Mouse (Mus musculus): Measurements from ENCODE around the gene Tent4a. TPM values are rescaled to one million over a fixed set of nuclear protein-coding genes. Genes with fewer than 3 reads are reported as not detected.
"Not testable (repeated sequence)": the region's sequence is repeated elsewhere in the genome, so short reads cannot be mapped to it uniquely, and the experiment has no call there.

Tent4a gene
- polyA plus RNA-seq (2012; rRNA removed), result 26.2 and 27.4 TPM in 2 replicates

- WGBS, result 6% methylated on average over 47 of the region's 57 CpGs
- peaks cover 25% of the 10 kb centered on the region for H3K4me1 ChIP-seq (ENCODE audit: control insufficient read depth, insufficient read depth, low read length)
- H3K4me3 ChIP-seq (replicated peaks; ENCODE audit: insufficient read depth, low read depth, low read length), result peak within 1 kb of the TSS; percentile 94
- H3K27me3 ChIP-seq (ENCODE audit: control insufficient read depth, insufficient read depth, low read length), result no peaks in the 10 kb centered on the region
- DNase-seq, result no peak
- TF ChIP-seq CTCF (IDR thresholded peaks at IDR 0.05; ENCODE audit: borderline replicate concordance, insufficient read depth, low read depth, low read length) (no peak), POLR2A (IDR thresholded peaks at IDR 0.05; ENCODE audit: borderline replicate concordance, insufficient read depth, low read length) (no peak)
- H3K27ac ChIP-seq (ENCODE audit: insufficient read depth, low read length), result peak within 1 kb of the TSS; percentile 99
Measured at GRCm38 (mm10) chr13:69534334-69534653, at the start of gene Tent4a. Tent4a (minus strand) TSS chr13:69534617.

- TF ChIP-seq POLR2A (IDR thresholded peaks at IDR 0.05; ENCODE audit: borderline replicate concordance, insufficient read depth, low read length) (no peak), CTCF (IDR thresholded peaks at IDR 0.05; ENCODE audit: borderline replicate concordance, insufficient read depth, low read depth, low read length) (no peak)
- Histone ChIP-seq H3K27ac (ENCODE audit: insufficient read depth, low read length) (no peak overlapping the region), H3K4me1 (ENCODE audit: control insufficient read depth, insufficient read depth, low read length) (no peaks in the 10 kb centered on the region), H3K27me3 (ENCODE audit: control insufficient read depth, insufficient read depth, low read length) (no peaks in the 10 kb centered on the region), H3K4me3 (replicated peaks; ENCODE audit: insufficient read depth, low read depth, low read length) (no peak overlapping the region)
- WGBS, result 41% methylated on average over 6 of the region's 6 CpGs
- no peak for DNase-seq
Measured at GRCm38 (mm10) chr13:69583591-69583990, 49.2 kb upstream of the Tent4a start.

- 97% methylated on average over 6 of the region's 6 CpGs for WGBS
- TF ChIP-seq POLR2A (IDR thresholded peaks at IDR 0.05; ENCODE audit: borderline replicate concordance, insufficient read depth, low read length) (no peak), CTCF (IDR thresholded peaks at IDR 0.05; ENCODE audit: borderline replicate concordance, insufficient read depth, low read depth, low read length) (no peak)
Measured at GRCm38 (mm10) chr13:69582411-69582810, 48.0 kb upstream of the Tent4a start.

GRCm38 (mm10) chr13:69577181-69577834 lies 42.9 kb upstream of the Tent4a start:
- WGBS, result 89% methylated on average over 16 of the region's 16 CpGs

More at GRCm38 (mm10) chr13:69582411-69582810, 48.0 kb upstream of the Tent4a start:
- H3K4me3 ChIP-seq (replicated peaks; ENCODE audit: insufficient read depth, low read depth, low read length), result no peak overlapping the region
- H3K4me1 ChIP-seq (ENCODE audit: control insufficient read depth, insufficient read depth, low read length), result no peaks in the 10 kb centered on the region
- no peak overlapping the region for H3K27ac ChIP-seq (ENCODE audit: insufficient read depth, low read length)
- no peaks in the 10 kb centered on the region for H3K27me3 ChIP-seq (ENCODE audit: control insufficient read depth, insufficient read depth, low read length)
- no peak for DNase-seq

GRCm38 (mm10) chr13:69576676-69577075 lies 42.3 kb upstream of the Tent4a start:
- WGBS, result 60% methylated on average over 11 of the region's 11 CpGs
- Histone ChIP-seq H3K4me1 (ENCODE audit: control insufficient read depth, insufficient read depth, low read length) (no peaks in the 10 kb centered on the region), H3K27me3 (ENCODE audit: control insufficient read depth, insufficient read depth, low read length) (no peaks in the 10 kb centered on the region), H3K27ac (ENCODE audit: insufficient read depth, low read length) (no peak overlapping the region), H3K4me3 (replicated peaks; ENCODE audit: insufficient read depth, low read depth, low read length) (no peak overlapping the region)
- DNase-seq, result peak; percentile 32 to 36
- TF ChIP-seq CTCF (IDR thresholded peaks at IDR 0.05; ENCODE audit: borderline replicate concordance, insufficient read depth, low read depth, low read length), result no peak

More at GRCm38 (mm10) chr13:69577181-69577834, 42.9 kb upstream of the Tent4a start:
- DNase-seq, result no peak
- Histone ChIP-seq H3K27ac (ENCODE audit: insufficient read depth, low read length) (no peak overlapping the region), H3K4me1 (ENCODE audit: control insufficient read depth, insufficient read depth, low read length) (no peaks in the 10 kb centered on the region), H3K27me3 (ENCODE audit: control insufficient read depth, insufficient read depth, low read length) (no peaks in the 10 kb centered on the region), H3K4me3 (replicated peaks; ENCODE audit: insufficient read depth, low read depth, low read length) (no peak overlapping the region)
- TF ChIP-seq POLR2A (IDR thresholded peaks at IDR 0.05; ENCODE audit: borderline replicate concordance, insufficient read depth, low read length), result no peak
- no peak for TF ChIP-seq CTCF (IDR thresholded peaks at IDR 0.05; ENCODE audit: borderline replicate concordance, insufficient read depth, low read depth, low read length)

GRCm38 (mm10) chr13:69572594-69572993 lies 38.2 kb upstream of the Tent4a start:
- no peak overlapping the region for H3K27ac ChIP-seq (ENCODE audit: insufficient read depth, low read length)
- H3K4me1 ChIP-seq (ENCODE audit: control insufficient read depth, insufficient read depth, low read length), result no peaks in the 10 kb centered on the region
- TF ChIP-seq CTCF (IDR thresholded peaks at IDR 0.05; ENCODE audit: borderline replicate concordance, insufficient read depth, low read depth, low read length), result no peak
- no peak for TF ChIP-seq POLR2A (IDR thresholded peaks at IDR 0.05; ENCODE audit: borderline replicate concordance, insufficient read depth, low read length)
- H3K27me3 ChIP-seq (ENCODE audit: control insufficient read depth, insufficient read depth, low read length), result no peaks in the 10 kb centered on the region
- no peak overlapping the region for H3K4me3 ChIP-seq (replicated peaks; ENCODE audit: insufficient read depth, low read depth, low read length)
- whole genome bisulfite sequencing, result 93% methylated on average over 3 of the region's 3 CpGs
- DNase-seq, result no peak

GRCm38 (mm10) chr13:69569201-69569600 lies 34.8 kb upstream of the Tent4a start:
- Histone ChIP-seq H3K27ac (ENCODE audit: insufficient read depth, low read length) (no peak overlapping the region), H3K27me3 (ENCODE audit: control insufficient read depth, insufficient read depth, low read length) (no peaks in the 10 kb centered on the region), H3K4me3 (replicated peaks; ENCODE audit: insufficient read depth, low read depth, low read length) (no peak overlapping the region), H3K4me1 (ENCODE audit: control insufficient read depth, insufficient read depth, low read length) (no peaks in the 10 kb centered on the region)
- 49% methylated on average over 9 of the region's 9 CpGs for WGBS
- TF ChIP-seq CTCF (IDR thresholded peaks at IDR 0.05; ENCODE audit: borderline replicate concordance, insufficient read depth, low read depth, low read length) (no peak), POLR2A (IDR thresholded peaks at IDR 0.05; ENCODE audit: borderline replicate concordance, insufficient read depth, low read length) (no peak)
- DNase-seq, result no peak

- H3K4me1 ChIP-seq (ENCODE audit: control insufficient read depth, insufficient read depth, low read length); DNase-seq; H3K27ac ChIP-seq (ENCODE audit: insufficient read depth, low read length); H3K4me3 ChIP-seq (replicated peaks; ENCODE audit: insufficient read depth, low read depth, low read length); H3K27me3 ChIP-seq (ENCODE audit: control insufficient read depth, insufficient read depth, low read length): not testable (repeated sequence)
- 94% methylated on average over 4 of the region's 4 CpGs for WGBS
Measured at GRCm38 (mm10) chr13:69565401-69565800, 31.0 kb upstream of the Tent4a start.

All from cerebellum, adult 2 months (tissue).